Mouse (Mus musculus) liver, adult 2 months (tissue): ENCODE results near the gene Pfkp.

Source experiments
- CTCF ChIP-seq: fragments of 200-500 bp; IDR thresholded peaks from 2 replicates; pipeline ENCODE4 v1.5.1; 2011; ENCODE audit warnings: low read depth, low read length, control low read depth
- POLR2A ChIP-seq: fragments of 200-500 bp; IDR thresholded peaks from 2 replicates; pipeline ENCODE4 v1.6.1; 2011; ENCODE audit warnings: low read length, control low read depth; ENCODE audit not compliant: insufficient read depth; ENCODE audit errors: extremely low read depth

DNA sequence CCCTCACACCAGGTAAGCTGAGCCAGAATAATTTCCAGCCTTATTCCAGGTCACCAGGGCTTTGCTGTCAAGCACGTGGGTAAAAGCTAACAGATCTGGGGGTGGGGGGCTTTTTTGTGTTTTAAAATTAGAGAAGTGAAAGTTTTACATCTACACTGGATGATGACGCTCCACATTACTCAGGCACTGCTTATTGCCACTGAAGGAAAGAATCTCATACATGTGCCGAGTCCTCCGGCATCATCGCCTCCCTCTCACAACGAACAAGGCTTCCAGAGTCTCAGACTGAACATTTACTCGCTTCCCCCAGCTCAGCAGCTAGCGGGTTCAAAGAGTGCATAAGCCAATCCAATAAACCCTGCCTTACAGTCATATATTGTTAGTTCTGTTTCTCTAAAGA is 16.1 kb downstream of the Pfkp start:
- no peak for TF ChIP-seq POLR2A
- no peak for TF ChIP-seq CTCF
